Mouse (Mus musculus) midbrain, embryonic 10.5 days (tissue): ENCODE data around the gene Fam76b. TPM values are rescaled to one million over a fixed set of nuclear protein-coding genes. Genes with fewer than 3 reads are reported as not detected.
A peak's percentile ranks its signal among the peaks of the same experiment; 100 is the strongest.
"Not testable (repeated sequence)": the region's sequence is repeated elsewhere in the genome, so short reads cannot be mapped to it uniquely, and the experiment has no call there.

ENCODE experiments used
- DNase-seq: peaks from one replicate; pipeline ENCODE4 v3.0.0-alpha.2; 2017; ENCODE audit warnings: low spot score
- H3K27ac ChIP-seq: fragments of 300-500 bp; sonication (generic); replicated peaks from 2 replicates; pipeline ENCODE4 v1.5.1; 2016; ENCODE audit warnings: mild to moderate bottlenecking
- H3K27me3 ChIP-seq: fragments of 300-500 bp; sonication (generic); 2 replicates; pipeline ENCODE4 v1.6.1; 2016; ENCODE audit warnings: low read depth, mild to moderate bottlenecking; ENCODE audit not compliant: poor library complexity, severe bottlenecking
- H3K36me3 ChIP-seq: fragments of 300-500 bp; sonication (generic); 2 replicates; pipeline ENCODE4 v1.6.1; 2016; ENCODE audit warnings: mild to moderate bottlenecking, moderate library complexity
- H3K4me1 ChIP-seq: fragments of 300-500 bp; sonication (generic); 2 replicates; pipeline ENCODE4 v1.6.1; 2016
- H3K4me3 ChIP-seq: fragments of 300-500 bp; sonication (generic); 2 replicates; pipeline ENCODE4 v1.5.1; 2016; ENCODE audit warnings: mild to moderate bottlenecking, moderate library complexity
- H3K9me3 ChIP-seq: fragments of 300-500 bp; sonication (generic); replicated peaks from 2 replicates; pipeline ENCODE4 v1.6.1; 2016; ENCODE audit warnings: mild to moderate bottlenecking
- WGBS: fragments of 180-500 bp; shearing (Covaris S2); methylation state at CpG from one replicate; pipeline ENCODE4 v1.1.7; 2016; 5-methylcytosine and 5-hydroxymethylcytosine counted together
- polyA plus RNA-seq: library from polyadenylated mRNA; unstranded; fragments of >200 nt; fragmentation: Nextera tagmentation; extraction: Ambion mirVana; gene quantifications from 2 replicates; pipeline ENCODE4 v1.2.1, GENCODE M21; 2016

Gene Fam76b
- polyA plus RNA-seq, result 21.2 and 23.4 TPM in 2 replicates

DNA sequence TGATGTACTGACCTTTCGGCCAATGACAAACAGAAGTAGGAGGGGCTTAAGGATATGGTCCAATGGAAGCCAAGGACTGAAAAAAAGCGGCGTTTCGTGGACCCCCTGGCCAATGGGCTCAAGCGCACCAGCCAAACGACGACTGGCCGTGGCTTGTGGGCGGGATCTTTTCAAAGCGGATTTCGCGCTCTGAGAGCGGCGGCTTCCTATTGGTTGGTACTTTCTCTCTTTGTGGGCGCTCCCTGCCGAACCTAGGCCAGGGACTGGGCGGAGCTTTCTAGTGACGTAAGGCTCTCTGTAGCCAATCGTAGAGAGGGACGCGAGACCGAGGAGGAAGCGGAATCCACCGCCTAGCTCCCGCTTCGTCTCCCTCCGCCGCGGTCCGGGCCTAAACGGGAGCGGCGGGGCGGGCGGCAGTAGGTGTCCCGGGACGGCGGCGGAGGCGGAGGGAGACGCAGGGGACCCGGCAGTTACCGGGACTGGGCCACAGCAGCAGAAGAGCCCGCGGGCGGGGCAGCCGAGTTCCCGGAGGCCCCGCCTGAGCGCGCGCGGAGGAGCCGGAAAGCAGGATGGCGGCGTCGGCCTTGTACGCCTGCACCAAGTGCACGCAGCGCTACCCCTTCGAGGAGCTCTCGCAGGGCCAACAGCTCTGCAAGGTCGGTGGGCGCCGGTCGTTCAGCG is at the start of gene Fam76b:
Gene Fam76b (plus strand): TSS at position 311 of the 681 bp plus-strand sequence.
- Histone ChIP-seq H3K9me3 (no peaks in the 10 kb centered on the region), H3K27ac (peak within 1 kb of the TSS; percentile 99), H3K4me1 (peaks cover 32% of the 10 kb centered on the region), H3K36me3 (peaks cover 49% of the 10 kb centered on the region), H3K4me3 (peak within 1 kb of the TSS; percentile 85), H3K27me3 (no peaks in the 10 kb centered on the region)
- under 1% methylated on average over 67 of the region's 67 CpGs for WGBS
- DNase-seq, result peak; percentile 99

DNA sequence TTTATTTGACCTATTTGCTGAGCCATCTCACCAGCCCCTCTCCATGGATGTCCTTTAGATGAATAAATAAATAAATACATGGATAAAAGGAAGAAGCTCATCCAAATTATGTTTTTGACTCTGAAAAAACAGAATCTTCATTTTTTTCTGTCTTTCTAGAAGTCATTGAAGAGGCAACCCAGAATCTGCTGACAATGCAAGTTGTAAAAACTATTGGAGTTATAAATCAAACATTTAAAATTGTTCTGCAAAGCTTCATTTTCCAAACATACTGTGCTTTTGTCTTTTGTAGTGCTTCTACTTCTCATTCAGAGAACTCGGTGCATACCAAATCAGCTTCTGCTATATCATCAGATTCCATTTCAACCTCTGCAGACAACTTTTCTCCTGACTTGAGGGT is 45.5 kb upstream of the Fam76b start:
- H3K36me3 ChIP-seq, result peaks cover 46% of the 10 kb centered on the region
- DNase-seq, result no peak
- no peak overlapping the region for H3K27ac ChIP-seq
- no peaks in the 10 kb centered on the region for H3K27me3 ChIP-seq
- WGBS, result 92% methylated on average over 1 of the region's 1 CpGs
- no peaks in the 10 kb centered on the region for H3K4me1 ChIP-seq
- no peak overlapping the region for H3K4me3 ChIP-seq
- peaks cover 8% of the 10 kb centered on the region; the same call in 1 of the 2 replicates for H3K9me3 ChIP-seq

DNA sequence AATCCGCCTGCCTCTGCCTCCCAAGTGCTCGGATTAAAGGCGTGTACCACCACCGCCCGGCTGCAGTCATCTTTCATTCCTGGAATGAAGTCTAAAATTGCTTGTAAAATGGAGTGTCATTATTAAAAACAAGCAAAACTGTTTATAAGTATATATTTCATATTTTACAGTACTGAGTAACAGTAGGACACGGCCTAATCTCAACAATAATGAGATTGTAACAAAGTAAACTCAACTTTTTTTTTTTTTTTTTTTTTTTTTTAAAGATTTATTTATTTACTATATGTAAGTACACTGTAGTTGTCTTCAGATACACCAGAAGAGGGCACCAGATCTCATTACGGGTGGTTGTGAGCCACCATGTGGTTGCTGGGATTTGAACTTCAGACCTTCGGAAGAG is 36.7 kb upstream of the Fam76b start:
- peaks cover 85% of the 10 kb centered on the region for H3K36me3 ChIP-seq
- not testable (repeated sequence) for H3K27ac ChIP-seq, H3K4me1 ChIP-seq, H3K9me3 ChIP-seq, H3K27me3 ChIP-seq, DNase-seq, H3K4me3 ChIP-seq
- WGBS, result 96% methylated on average over 8 of the region's 8 CpGs

DNA sequence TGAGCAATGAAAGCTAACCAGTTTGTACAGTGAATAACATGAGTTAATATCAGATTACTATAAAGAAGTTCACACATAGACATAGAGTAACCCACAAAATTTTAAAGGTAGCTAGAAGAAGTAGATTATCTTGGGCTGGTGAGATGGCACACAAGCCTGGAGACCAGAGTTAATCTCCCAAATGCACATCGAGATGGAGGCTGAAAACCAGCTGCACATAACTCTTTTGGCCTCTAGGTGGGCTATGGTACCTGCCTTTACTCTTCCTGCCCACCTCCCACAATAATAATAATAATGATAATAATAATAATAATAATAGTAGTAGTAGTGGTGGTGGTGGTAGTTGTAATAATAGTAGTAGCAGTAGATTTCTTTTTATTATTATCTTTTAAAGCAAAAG is 33.2 kb upstream of the Fam76b start:
- Histone ChIP-seq H3K36me3 (peaks cover 77% of the 10 kb centered on the region), H3K27me3 (no peaks in the 10 kb centered on the region), H3K9me3 (no peaks in the 10 kb centered on the region), H3K27ac (no peak overlapping the region), H3K4me1 (no peaks in the 10 kb centered on the region), H3K4me3 (no peak overlapping the region)
- WGBS, result 86% methylated on average over 1 of the region's 1 CpGs
- no peak for DNase-seq

DNA sequence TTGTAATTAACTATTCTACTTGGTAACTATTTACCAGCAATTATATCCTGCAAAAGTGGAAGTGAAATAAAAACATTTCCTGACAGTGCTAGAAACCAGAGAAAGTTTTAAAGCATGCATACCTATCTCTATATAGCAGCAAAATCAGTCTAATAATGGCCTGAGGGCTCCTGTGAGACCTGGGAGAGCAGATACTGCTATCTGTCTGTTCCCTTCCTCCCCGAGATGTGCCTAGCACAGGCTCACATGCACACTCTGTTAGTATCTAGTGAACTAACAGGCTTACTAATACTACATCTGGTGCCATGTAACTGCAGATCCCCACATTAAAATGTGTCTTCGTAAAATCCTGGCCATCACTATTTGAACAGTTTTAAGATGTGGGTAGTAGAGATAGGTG is 32.8 kb upstream of the Fam76b start:
- DNase-seq, result no peak
- Histone ChIP-seq H3K4me1 (no peaks in the 10 kb centered on the region), H3K27me3 (no peaks in the 10 kb centered on the region), H3K27ac (no peak overlapping the region), H3K9me3 (no peaks in the 10 kb centered on the region), H3K36me3 (peaks cover 77% of the 10 kb centered on the region), H3K4me3 (no peak overlapping the region)
- WGBS, result 92% methylated on average over 2 of the region's 2 CpGs

DNA sequence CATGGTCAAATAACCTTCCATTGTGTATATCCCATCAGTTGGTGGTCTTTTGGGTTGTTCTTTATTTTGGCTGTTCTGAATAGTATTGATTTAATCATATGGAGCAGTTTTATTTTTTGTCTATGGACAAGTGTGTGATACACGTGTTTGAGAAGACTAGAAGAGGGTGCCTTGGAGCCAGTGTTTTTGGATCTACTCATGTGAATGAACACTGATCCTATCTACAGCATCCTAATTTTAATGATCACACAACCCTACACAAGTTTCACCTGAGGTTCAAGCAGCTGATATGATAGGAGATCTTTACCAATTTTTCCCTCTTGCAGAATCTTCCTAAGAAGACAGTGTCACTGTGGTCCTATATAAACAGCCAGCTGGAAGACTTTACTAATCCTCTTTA is 23.0 kb upstream of the Fam76b start:
- Histone ChIP-seq H3K27me3 (no peaks in the 10 kb centered on the region), H3K4me1 (no peaks in the 10 kb centered on the region), H3K9me3 (no peaks in the 10 kb centered on the region), H3K27ac (no peak overlapping the region), H3K4me3 (no peak overlapping the region), H3K36me3 (peaks cover 97% of the 10 kb centered on the region)
- 84% methylated on average over 1 of the region's 1 CpGs for WGBS
- no peak for DNase-seq

DNA sequence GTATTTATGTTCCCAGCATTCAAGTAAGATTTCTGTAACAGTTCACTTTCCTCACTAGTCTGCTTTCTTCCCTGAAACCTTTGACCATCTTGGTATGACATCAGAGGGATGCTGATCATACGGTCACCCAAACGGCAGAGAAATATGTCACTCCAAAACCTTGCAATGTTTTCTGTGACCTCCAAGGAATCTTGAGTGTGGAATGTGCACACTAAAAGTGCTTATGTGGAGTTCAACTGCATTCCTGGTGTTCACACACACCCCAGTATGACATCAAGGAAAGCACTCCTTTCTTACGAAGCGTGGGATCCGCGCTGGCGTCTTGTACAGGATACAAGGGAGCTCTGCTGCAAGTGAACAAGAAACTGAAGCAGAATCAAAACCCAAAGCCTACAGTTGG is 20.7 kb upstream of the Fam76b start:
- WGBS, result 95% methylated on average over 7 of the region's 7 CpGs
- H3K27ac ChIP-seq, result no peak overlapping the region
- H3K9me3 ChIP-seq, result no peaks in the 10 kb centered on the region
- no peak for DNase-seq
- H3K4me1 ChIP-seq, result no peaks in the 10 kb centered on the region
- H3K27me3 ChIP-seq, result no peaks in the 10 kb centered on the region
- no peak overlapping the region for H3K4me3 ChIP-seq
- H3K36me3 ChIP-seq, result peaks cover 97% of the 10 kb centered on the region

DNA sequence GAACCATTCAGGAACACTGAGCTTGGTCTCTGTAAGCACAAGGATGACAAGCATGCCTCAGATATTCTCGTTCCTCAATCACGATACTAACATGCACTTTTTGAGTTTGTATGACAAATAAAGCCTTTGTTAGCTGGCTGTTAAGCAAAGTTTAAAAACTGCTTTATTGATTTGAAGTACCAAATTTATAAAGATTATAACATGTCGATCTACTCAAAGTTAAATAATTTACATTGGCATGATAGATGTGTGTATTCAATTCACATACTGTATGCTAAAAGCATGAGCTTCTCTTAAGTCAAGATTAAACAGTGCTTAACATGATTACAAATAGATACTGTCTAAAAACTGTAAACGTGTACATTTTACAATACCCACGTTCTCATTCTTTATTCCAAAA is 19.9 kb upstream of the Fam76b start:
- WGBS, result 90% methylated on average over 5 of the region's 5 CpGs

DNA sequence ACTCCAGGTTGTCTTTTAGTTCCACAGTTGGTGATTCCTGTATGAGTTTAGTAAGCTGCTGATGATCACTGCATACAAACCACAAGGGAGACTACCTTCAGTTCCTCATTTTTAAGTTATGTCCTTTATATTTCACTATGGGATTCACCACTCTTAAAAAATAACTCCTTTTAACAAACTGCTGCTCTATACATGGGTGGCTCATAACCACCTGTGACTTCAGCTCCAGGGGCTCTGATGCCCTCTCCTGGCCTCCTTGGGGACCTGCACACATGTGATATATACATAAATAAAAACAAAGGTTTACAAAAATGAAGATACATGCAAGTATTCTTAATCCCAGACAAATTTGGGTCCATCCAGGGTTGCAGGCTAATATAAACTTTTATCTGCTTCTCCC is 17.6 kb upstream of the Fam76b start:
- no peaks in the 10 kb centered on the region for H3K4me1 ChIP-seq
- DNase-seq, result no peak
- peaks cover 99% of the 10 kb centered on the region for H3K36me3 ChIP-seq
- H3K9me3 ChIP-seq, result no peaks in the 10 kb centered on the region
- H3K27ac ChIP-seq, result no peak overlapping the region
- H3K27me3 ChIP-seq, result no peaks in the 10 kb centered on the region
- no peak overlapping the region for H3K4me3 ChIP-seq

More for the DNA sequence above, 19.9 kb upstream of the Fam76b start:
- H3K9me3 ChIP-seq, result no peaks in the 10 kb centered on the region
- H3K36me3 ChIP-seq, result peaks cover 98% of the 10 kb centered on the region
- no peak for DNase-seq
- H3K4me1 ChIP-seq, result no peaks in the 10 kb centered on the region
- no peaks in the 10 kb centered on the region for H3K27me3 ChIP-seq
- no peak overlapping the region for H3K4me3 ChIP-seq
- no peak overlapping the region for H3K27ac ChIP-seq

DNA sequence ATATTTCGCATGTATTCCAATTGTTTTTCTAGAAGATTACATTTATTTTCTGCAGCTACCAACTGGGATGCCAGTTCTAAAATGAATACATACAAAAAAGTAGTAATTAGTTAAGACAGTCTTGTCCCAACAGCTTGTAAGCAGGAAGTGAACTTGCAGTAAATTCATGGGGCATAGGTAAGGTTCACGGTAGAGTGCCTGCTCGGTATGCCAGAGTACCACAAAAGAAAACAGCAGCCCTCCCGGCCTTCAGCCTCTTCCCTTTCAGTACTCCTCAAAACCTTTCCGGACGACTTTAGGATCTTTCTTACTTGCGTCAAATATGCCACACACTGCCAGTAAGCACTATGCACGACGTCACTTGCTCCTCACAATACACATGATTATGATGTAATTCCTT is 9.1 kb upstream of the Fam76b start:
- Histone ChIP-seq H3K36me3 (peaks cover 100% of the 10 kb centered on the region), H3K27ac (no peak overlapping the region), H3K4me1 (no peaks in the 10 kb centered on the region), H3K27me3 (no peaks in the 10 kb centered on the region), H3K4me3 (no peak overlapping the region), H3K9me3 (no peaks in the 10 kb centered on the region)
- 89% methylated on average over 9 of the region's 9 CpGs for WGBS
- no peak for DNase-seq

DNA sequence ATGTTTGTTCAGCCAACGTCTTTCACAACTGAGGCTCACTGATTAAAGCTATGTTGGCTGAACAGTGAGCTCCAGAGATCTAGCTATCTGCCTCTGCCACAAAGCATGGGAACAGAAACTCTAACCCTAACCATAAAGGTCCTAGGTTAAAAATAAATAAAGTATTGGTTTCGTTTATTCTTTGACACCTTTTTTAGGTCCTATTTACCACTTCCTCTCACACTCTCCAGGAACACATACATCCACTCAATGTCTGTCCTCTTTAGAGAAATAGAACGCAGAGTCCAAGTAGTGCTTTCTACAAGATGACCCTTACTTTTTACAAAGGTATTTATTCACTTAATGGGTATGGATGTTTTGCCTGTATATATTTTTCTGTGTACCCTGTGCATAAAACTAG is 6.7 kb upstream of the Fam76b start:
- H3K36me3 ChIP-seq, result peaks cover 85% of the 10 kb centered on the region
- 98% methylated on average over 3 of the region's 3 CpGs for WGBS

DNA sequence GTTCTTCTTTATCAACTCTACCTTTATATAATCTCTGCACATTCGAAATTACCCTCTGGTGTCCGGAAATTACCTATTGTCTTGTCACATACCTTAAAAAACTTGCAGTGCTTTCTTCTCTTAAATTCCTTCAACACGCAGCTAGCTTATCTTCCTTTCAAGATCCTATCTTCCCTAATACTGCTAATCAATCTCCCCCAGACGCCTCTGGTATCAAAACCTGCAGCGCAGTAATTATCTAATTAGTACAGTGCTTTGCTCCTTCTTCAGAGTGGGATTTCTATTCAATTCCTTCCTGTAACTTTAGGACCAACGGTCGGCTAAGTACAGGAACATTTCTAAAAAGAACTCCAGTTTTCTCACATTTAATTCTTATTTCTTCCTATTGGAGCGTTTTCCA is 1.6 kb upstream of the Fam76b start:
- Histone ChIP-seq H3K4me1 (peaks cover 32% of the 10 kb centered on the region), H3K36me3 (peaks cover 49% of the 10 kb centered on the region), H3K27ac (peak overlapping the region; percentile 99), H3K9me3 (no peaks in the 10 kb centered on the region), H3K27me3 (no peaks in the 10 kb centered on the region), H3K4me3 (peak overlapping the region; percentile 85)
- 12% methylated on average over 8 of the region's 8 CpGs for WGBS
- DNase-seq, result no peak

More for the DNA sequence above, 6.7 kb upstream of the Fam76b start:
- Histone ChIP-seq H3K4me3 (no peak overlapping the region), H3K27ac (no peak overlapping the region), H3K4me1 (peaks cover 19% of the 10 kb centered on the region), H3K9me3 (no peaks in the 10 kb centered on the region), H3K27me3 (no peaks in the 10 kb centered on the region)
- no peak for DNase-seq

DNA sequence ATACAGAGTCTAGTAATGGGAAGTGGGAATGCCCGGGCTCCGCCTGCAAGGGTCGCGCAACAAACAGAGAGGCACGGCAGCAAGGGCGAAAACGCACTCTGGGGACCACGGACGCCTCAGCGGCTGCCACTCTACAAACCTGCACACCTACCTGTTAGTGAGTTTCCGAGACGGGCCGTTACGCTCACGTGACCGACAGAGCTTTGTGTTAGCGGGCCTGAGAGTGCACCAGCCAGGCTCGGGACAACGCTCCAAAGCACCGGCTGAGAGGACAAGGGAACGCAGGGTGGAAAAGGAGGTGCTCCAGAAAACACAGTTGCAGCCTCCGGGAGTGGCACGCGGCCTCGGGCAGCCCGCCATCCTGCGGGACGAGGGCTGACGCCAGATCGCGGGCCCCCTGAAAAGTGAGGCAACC is 1.1 kb upstream of the Fam76b start:
- peak overlapping the region; percentile 85 for H3K4me3 ChIP-seq
- peaks cover 49% of the 10 kb centered on the region for H3K36me3 ChIP-seq
- no peaks in the 10 kb centered on the region for H3K9me3 ChIP-seq
- peaks cover 32% of the 10 kb centered on the region for H3K4me1 ChIP-seq
- DNase-seq, result peak; percentile 81
- no peaks in the 10 kb centered on the region for H3K27me3 ChIP-seq
- WGBS, result under 1% methylated on average over 31 of the region's 31 CpGs
- peak overlapping the region; percentile 99 for H3K27ac ChIP-seq
